Mouse (Mus musculus) splenic B cell, adult 2 months (primary cell): ENCODE data around the gene Rpp40.

Experiments used
- DNase-seq: peaks from one replicate; pipeline ENCODE4 v3.0.0-alpha.2; 2011; ENCODE audit warnings: low read depth, low spot score
- H3K27me3 ChIP-seq: 2 replicates; pipeline ENCODE4 v1.6.1; 2012; ENCODE audit warnings: mild to moderate bottlenecking, low read length, moderate library complexity, mixed read lengths; ENCODE audit not compliant: control insufficient read depth, poor library complexity, insufficient read depth, severe bottlenecking
- H3K36me3 ChIP-seq: 2 replicates; pipeline ENCODE4 v1.6.1; 2012; ENCODE audit warnings: mild to moderate bottlenecking, low read length, moderate library complexity, mixed read lengths; ENCODE audit not compliant: control insufficient read depth, poor library complexity, insufficient read depth, severe bottlenecking

The Rpp40 gene

GRCm38 (mm10) chr13:35905879-35906481, at the start of gene Rpp40:
Gene Rpp40, minus strand, starts transcription at chr13:35906359.
- DNase-seq: peak; percentile 93
- Histone ChIP-seq H3K36me3 (no peaks in the 10 kb centered on the region), H3K27me3 (no peaks in the 10 kb centered on the region; the same call in 1 of the 2 replicates)

GRCm38 (mm10) chr13:35949814-35950455, 43.8 kb upstream of the Rpp40 start:
- no peak for DNase-seq
- Histone ChIP-seq H3K36me3 (no peaks in the 10 kb centered on the region), H3K27me3 (no peaks in the 10 kb centered on the region)

- H3K27me3 ChIP-seq: no peaks in the 10 kb centered on the region
- H3K36me3 ChIP-seq: no peaks in the 10 kb centered on the region
- DNase-seq: peak; percentile 77
These were observed 41.3 kb upstream of the Rpp40 start for GRCm38 (mm10) chr13:35947354-35948000.

- no peaks in the 10 kb centered on the region for H3K27me3 ChIP-seq
- no peaks in the 10 kb centered on the region for H3K36me3 ChIP-seq
- no peak for DNase-seq
These were observed 40.6 kb upstream of the Rpp40 start for GRCm38 (mm10) chr13:35946659-35947353.

- no peaks in the 10 kb centered on the region for H3K27me3 ChIP-seq
- no peak for DNase-seq
- H3K36me3 ChIP-seq: no peaks in the 10 kb centered on the region
These were observed 34.8 kb upstream of the Rpp40 start for GRCm38 (mm10) chr13:35940934-35941333.

- Histone ChIP-seq H3K36me3 (no peaks in the 10 kb centered on the region), H3K27me3 (no peaks in the 10 kb centered on the region)
- DNase-seq: no peak
These were observed 33.9 kb upstream of the Rpp40 start for GRCm38 (mm10) chr13:35939871-35940665.

- DNase-seq: no peak
- Histone ChIP-seq H3K36me3 (no peaks in the 10 kb centered on the region), H3K27me3 (no peaks in the 10 kb centered on the region)
These were observed 31.8 kb upstream of the Rpp40 start for GRCm38 (mm10) chr13:35937991-35938390.

GRCm38 (mm10) chr13:35911476-35911875, 5.3 kb upstream of the Rpp40 start:
- no peak for DNase-seq
- no peaks in the 10 kb centered on the region; the same call in 1 of the 2 replicates for H3K27me3 ChIP-seq
- H3K36me3 ChIP-seq: no peaks in the 10 kb centered on the region

GRCm38 (mm10) chr13:35905378-35905777, 781 bp downstream of the Rpp40 start:
- H3K36me3 ChIP-seq: no peaks in the 10 kb centered on the region
- DNase-seq: no peak
- no peaks in the 10 kb centered on the region; the same call in 1 of the 2 replicates for H3K27me3 ChIP-seq

- H3K36me3 ChIP-seq: no peaks in the 10 kb centered on the region
- DNase-seq: no peak
- no peaks in the 10 kb centered on the region for H3K27me3 ChIP-seq
These were observed 13.3 kb downstream of the Rpp40 start for GRCm38 (mm10) chr13:35892866-35893265.

GRCm38 (mm10) chr13:35886121-35886725, 19.9 kb downstream of the Rpp40 start:
- peak; percentile 60 for DNase-seq
- H3K27me3 ChIP-seq: no peaks in the 10 kb centered on the region
- H3K36me3 ChIP-seq: no peaks in the 10 kb centered on the region

GRCm38 (mm10) chr13:35880555-35881046, 25.6 kb downstream of the Rpp40 start:
- Histone ChIP-seq H3K27me3 (no peaks in the 10 kb centered on the region), H3K36me3 (no peaks in the 10 kb centered on the region)
- DNase-seq: no peak

- DNase-seq: no peak
- H3K36me3 ChIP-seq: no peaks in the 10 kb centered on the region
- H3K27me3 ChIP-seq: no peaks in the 10 kb centered on the region
These were observed 26.6 kb downstream of the Rpp40 start for GRCm38 (mm10) chr13:35879519-35879918.

GRCm38 (mm10) chr13:35879068-35879467, 27.1 kb downstream of the Rpp40 start:
- no peak for DNase-seq
- Histone ChIP-seq H3K36me3 (0 out of 2 replicates have a peak, but pooled peaks cover 3% of the 10 kb centered on the region), H3K27me3 (no peaks in the 10 kb centered on the region)
